Mouse (Mus musculus) kidney, postnatal 14 days (tissue): ENCODE results near the gene Gm4767.
"Not testable (repeated sequence)": the region's sequence is repeated elsewhere in the genome, so short reads cannot be mapped to it uniquely, and the experiment has no call there.

Experiments
- DNase-seq: peaks from one replicate; pipeline ENCODE4 v3.0.0; 2022; ENCODE audit warnings: mixed read lengths

Gm4767 gene

GRCm38 (mm10) chr10:81811899-81812298 lies at the start of gene Gm4767:
Gene Gm4767 (plus strand): TSS chr10:81812186.
- DNase-seq: peak; percentile 5

- DNase-seq: not testable (repeated sequence)
Measured at GRCm38 (mm10) chr10:81770506-81771403, 41.2 kb upstream of the Gm4767 start, which contains the start of gene Gm3055. Gene Gm3055 (minus strand): TSS chr10:81771161.

GRCm38 (mm10) chr10:81771404-81771777 lies 40.6 kb upstream of the Gm4767 start:
- DNase-seq: not testable (repeated sequence)

GRCm38 (mm10) chr10:81846219-81846618 lies 34.2 kb downstream of the Gm4767 start:
- not testable (repeated sequence) for DNase-seq

GRCm38 (mm10) chr10:81863409-81864407 lies 51.7 kb downstream of the Gm4767 start, which contains the start of gene Gm32687:
Gene Gm32687 (plus strand): TSS chr10:81863934.
- DNase-seq: peak; percentile 0
